Mouse (Mus musculus) CH12.LX (cell line): ENCODE data around the gene Gm21836. TPM values are rescaled to one million over a fixed set of nuclear protein-coding genes. Genes with fewer than 3 reads are reported as not detected.
"Not testable (repeated sequence)": the region's sequence is repeated elsewhere in the genome, so short reads cannot be mapped to it uniquely, and the experiment has no call there.

Experiments used
- DNase-seq: peaks from one replicate; pipeline ENCODE4 v3.0.0-alpha.2; 2013; ENCODE audit errors: extremely low read depth
- H3K27ac ChIP-seq: 2 replicates; pipeline ENCODE4 v1.5.1; 2012; ENCODE audit warnings: low read depth, mild to moderate bottlenecking, control low read depth, moderate library complexity; ENCODE audit not compliant: insufficient read depth
- H3K27me3 ChIP-seq: replicated peaks from 2 replicates; pipeline ENCODE3; 2012; ENCODE audit warnings: inconsistent platforms
- H3K36me3 ChIP-seq, 2 experiments: replicated peaks in 1 of 2; 2 replicates each; pipeline versions ENCODE3 to v1.6.1; 2012; ENCODE audit warnings: inconsistent platforms in 1 of 2, low read length in 1 of 2, mild to moderate bottlenecking in 1 of 2, mixed read lengths in 1 of 2, moderate library complexity in 1 of 2; ENCODE audit not compliant: control insufficient read depth in 1 of 2, insufficient read depth in 1 of 2
- H3K4me1 ChIP-seq, 2 experiments: 2 replicates each; pipeline ENCODE4 v1.6.1; 2012; ENCODE audit warnings: inconsistent platforms in 1 of 2, moderate library complexity in 1 of 2; ENCODE audit not compliant: insufficient read depth in 2 of 2, control insufficient read depth in 1 of 2
- H3K4me2 ChIP-seq: 2 replicates; pipeline ENCODE4 v1.6.1; 2012; ENCODE audit warnings: low read depth, mild to moderate bottlenecking, control low read depth; ENCODE audit not compliant: poor library complexity, insufficient read depth, severe bottlenecking
- H3K4me3 ChIP-seq, 3 experiments: fragments of 150-350 bp in 1 of 3; sonication (generic) in 1 of 3; replicated peaks in 1 of 3; 2 replicates each; pipeline versions ENCODE3 to v1.5.1; 2011 to 2012; ENCODE audit warnings: low read depth in 2 of 3, low read length in 2 of 3, mild to moderate bottlenecking in 2 of 3, moderate library complexity in 2 of 3, control low read depth in 1 of 3, improper control_type of control experiment in 1 of 3, inconsistent platforms in 1 of 3, mixed read lengths in 1 of 3; ENCODE audit not compliant: poor library complexity in 1 of 3
- H3K79me2 ChIP-seq: replicated peaks from 2 replicates; pipeline ENCODE4 v1.6.1; 2012; ENCODE audit warnings: mild to moderate bottlenecking, moderate library complexity; ENCODE audit not compliant: control insufficient read depth, poor library complexity, insufficient read depth, severe bottlenecking; ENCODE audit errors: extremely low read depth
- H3K9ac ChIP-seq: 2 replicates; pipeline ENCODE4 v1.6.1; 2012; ENCODE audit warnings: low read depth, mild to moderate bottlenecking, control low read depth, moderate library complexity; ENCODE audit not compliant: insufficient read depth
- H3K9me3 ChIP-seq: replicated peaks from 2 replicates; pipeline ENCODE3; 2012; ENCODE audit warnings: low read length, inconsistent platforms, mixed read lengths
- MAFK ChIP-seq: IDR thresholded peaks from 2 replicates; pipeline ENCODE4 v1.6.1; 2011; ENCODE audit warnings: low read length, improper control_type of control experiment; ENCODE audit not compliant: insufficient replicate concordance
- SIN3A ChIP-seq: IDR thresholded peaks from 2 replicates; pipeline ENCODE4 v1.6.1; 2012; ENCODE audit warnings: low read length, improper control_type of control experiment, inconsistent platforms
- UBTF ChIP-seq: IDR thresholded peaks from 2 replicates; pipeline ENCODE4 v1.6.1; 2012; ENCODE audit warnings: low read depth, mild to moderate bottlenecking, inconsistent platforms, low read length, improper control_type of control experiment, moderate library complexity
- USF1 ChIP-seq: IDR thresholded peaks from 2 replicates; pipeline ENCODE4 v1.6.1; 2014; ENCODE audit warnings: low read depth, mild to moderate bottlenecking, inconsistent platforms, low read length, improper control_type of control experiment
- USF2 ChIP-seq: conservative IDR thresholded peaks from 2 replicates; pipeline ENCODE4 v1.6.1; 2011; ENCODE audit warnings: low read depth, low read length, improper control_type of control experiment
- ZNF384 ChIP-seq: IDR thresholded peaks from 2 replicates; pipeline ENCODE4 v1.6.1; 2012; ENCODE audit warnings: low read depth, low read length, improper control_type of control experiment, inconsistent platforms
- dilution Hi-C: fragments of 300-500 bp; cut with MboI; formaldehyde crosslinking; loops from 2 replicates; pipeline ENCODE4 v1.14.3; 2020; ENCODE audit warnings: low sequenced_read_pairs; ENCODE audit not compliant: extremely low pct_unique_long_range_greater_than_20kb, extremely low pct_ligation_motif_present
- in situ Hi-C: fragments of 300-500 bp; cut with MboI; formaldehyde crosslinking; loops from 3 replicates; pipeline ENCODE4 v1.14.3; 2019; ENCODE audit warnings: low sequenced_read_pairs, low pct_ligation_motif_present, low pct_unique_long_range_greater_than_20kb, mixed read lengths
- polyA plus RNA-seq: library from polyadenylated mRNA; unstranded; fragments of >175 nt; gene quantifications from 2 replicates; pipeline ENCODE4 v1.2.1, GENCODE M21; 2012; ENCODE audit warnings: low read depth; ENCODE audit not compliant: insufficient read length
- total RNA-seq, 2 experiments: library from RNA; depleted of rRNA; stranded (reverse); fragments of 300-350 nt in 1 of 2; fragments of >200 nt in 1 of 2; gene quantifications; 2 replicates each; pipeline ENCODE4 v1.2.3; 2012 to 2014

Gm21836 gene
- not detected in 2 replicates for total RNA-seq (2012; rRNA removed)
- total RNA-seq (2014; rRNA removed), result not detected in 2 replicates
- not detected in 2 replicates for polyA plus RNA-seq

GRCm38 (mm10) chr9:124493693-124494092 lies at the start of gene Gm21836:
Gene Gm21836, minus strand, starts transcription at chr9:124493793.
- H3K27ac ChIP-seq, H3K36me3 ChIP-seq, dilution Hi-C loops, H3K4me2 ChIP-seq, H3K27me3 ChIP-seq, H3K9ac ChIP-seq, H3K4me1 ChIP-seq, H3K9me3 ChIP-seq, H3K4me3 ChIP-seq, DNase-seq, H3K79me2 ChIP-seq, in situ Hi-C loops: not testable (repeated sequence)

GRCm38 (mm10) chr9:124480361-124480980 lies 13.1 kb downstream of the Gm21836 start:
- H3K9ac ChIP-seq, H3K79me2 ChIP-seq, DNase-seq, H3K27ac ChIP-seq, in situ Hi-C loops, H3K4me1 ChIP-seq, H3K4me3 ChIP-seq, H3K4me2 ChIP-seq, dilution Hi-C loops, H3K9me3 ChIP-seq, H3K27me3 ChIP-seq: not testable (repeated sequence)
- peaks cover 12 to 13% of the 10 kb centered on the region in 2 experiments for H3K36me3 ChIP-seq

GRCm38 (mm10) chr9:124478081-124478480 lies 15.5 kb downstream of the Gm21836 start:
- no peak overlapping the region for H3K4me3 ChIP-seq
- DNase-seq, result no peak
- no peaks in the 10 kb centered on the region for H3K79me2 ChIP-seq
- peaks cover 12 to 13% of the 10 kb centered on the region in 2 experiments for H3K36me3 ChIP-seq
- no peak overlapping the region for H3K27ac ChIP-seq
- no peak overlapping the region for H3K9ac ChIP-seq
- H3K27me3 ChIP-seq, result no peaks in the 10 kb centered on the region
- no peak for TF ChIP-seq USF1
- TF ChIP-seq MAFK, result no peak
- TF ChIP-seq UBTF, result no peak
- no peak for TF ChIP-seq USF2
- TF ChIP-seq SIN3A, result no peak
- TF ChIP-seq ZNF384, result no peak
- H3K4me1 ChIP-seq, result no peaks in the 10 kb centered on the region
- in situ Hi-C loops (no loop called here), dilution Hi-C loops (no loop called here)
- H3K9me3 ChIP-seq, result peaks cover 7% of the 10 kb centered on the region
- H3K4me2 ChIP-seq, result no peak overlapping the region
